Mouse (Mus musculus): Measurements from ENCODE around the gene Ngfr. TPM values are rescaled to one million over a fixed set of nuclear protein-coding genes. Genes with fewer than 3 reads are reported as not detected.

Gene Ngfr
- polyA plus RNA-seq, 1 experiment from 2014 or later, result 13.4 TPM

- Histone ChIP-seq H3K4me2 (ENCODE audit: low read depth, severe bottlenecking) (no peak overlapping the region), H3K36me3 (ENCODE audit: control insufficient read depth, insufficient read depth, low read length) (no peaks in the 10 kb centered on the region), H3K9me3 (ENCODE audit: control insufficient read depth, low read length) (no peaks in the 10 kb centered on the region), H3K9ac (ENCODE audit: low read length) (no peak overlapping the region), H3K27ac (replicated peaks; ENCODE audit: low read depth, low read length) (no peak overlapping the region), H3K4me3 (ENCODE audit: low read depth, low read length) (no peak overlapping the region), H3K4me1 (ENCODE audit: control insufficient read depth, insufficient read depth, low read length) (peaks cover 43% of the 10 kb centered on the region), H3K27me3 (ENCODE audit: control insufficient read depth, insufficient read depth, low read length) (peaks cover 7% of the 10 kb centered on the region; the same call in 1 of the 2 replicates)
- 76% methylated on average over 1 of the region's 1 CpGs for WGBS
- peak; percentile 19 for DNase-seq (ENCODE audit: low spot score)
- no peak for ATAC-seq (ENCODE audit: insufficient number of reproducible peaks, low FRiP score, low TSS enrichment, low read depth)
Observed at GRCm38 (mm10) chr11:95592691-95593090, 5.2 kb upstream of the Ngfr start.

GRCm38 (mm10) chr11:95589195-95589594 lies 1.7 kb upstream of the Ngfr start:
- H3K4me1 ChIP-seq (ENCODE audit: control insufficient read depth, insufficient read depth, low read length), result peaks cover 38% of the 10 kb centered on the region
- H3K9me3 ChIP-seq (ENCODE audit: control insufficient read depth, low read length), result no peaks in the 10 kb centered on the region
- peak; percentile 23 for DNase-seq (ENCODE audit: low spot score)

GRCm38 (mm10) chr11:95586751-95587422 lies 648 bp downstream of the Ngfr start:
- H3K27ac ChIP-seq (replicated peaks; ENCODE audit: low read depth, low read length), result no peak overlapping the region
- peaks cover 58% of the 10 kb centered on the region for H3K4me1 ChIP-seq (ENCODE audit: control insufficient read depth, insufficient read depth, low read length)
- no peak for ATAC-seq (ENCODE audit: insufficient number of reproducible peaks, low FRiP score, low TSS enrichment, low read depth)

More at GRCm38 (mm10) chr11:95589195-95589594, 1.7 kb upstream of the Ngfr start:
- peaks cover 19% of the 10 kb centered on the region for H3K27me3 ChIP-seq (ENCODE audit: control insufficient read depth, insufficient read depth, low read length)
- no peak overlapping the region for H3K4me2 ChIP-seq (ENCODE audit: low read depth, severe bottlenecking)
- no peaks in the 10 kb centered on the region for H3K36me3 ChIP-seq (ENCODE audit: control insufficient read depth, insufficient read depth, low read length)
- no peak overlapping the region for H3K9ac ChIP-seq (ENCODE audit: low read length)
- H3K27ac ChIP-seq (replicated peaks; ENCODE audit: low read depth, low read length), result no peak overlapping the region
- ATAC-seq (ENCODE audit: insufficient number of reproducible peaks, low FRiP score, low TSS enrichment, low read depth), result no peak
- H3K4me3 ChIP-seq (ENCODE audit: low read depth, low read length), result no peak overlapping the region
- 20% methylated on average over 5 of the region's 5 CpGs for WGBS

GRCm38 (mm10) chr11:95586184-95586583 lies 1.4 kb downstream of the Ngfr start:
- Histone ChIP-seq H3K9me3 (ENCODE audit: control insufficient read depth, low read length) (no peaks in the 10 kb centered on the region), H3K9ac (ENCODE audit: low read length) (peak overlapping the region; percentile 46; the same call in 1 of the 2 replicates), H3K27ac (replicated peaks; ENCODE audit: low read depth, low read length) (no peak overlapping the region), H3K4me1 (ENCODE audit: control insufficient read depth, insufficient read depth, low read length) (peaks cover 65% of the 10 kb centered on the region), H3K4me3 (ENCODE audit: low read depth, low read length) (peak overlapping the region; percentile 39), H3K27me3 (ENCODE audit: control insufficient read depth, insufficient read depth, low read length) (peaks cover 19% of the 10 kb centered on the region), H3K4me2 (ENCODE audit: low read depth, severe bottlenecking) (peak overlapping the region; percentile 61), H3K36me3 (ENCODE audit: control insufficient read depth, insufficient read depth, low read length) (no peaks in the 10 kb centered on the region)
- ATAC-seq (ENCODE audit: insufficient number of reproducible peaks, low FRiP score, low TSS enrichment, low read depth) (peak; percentile 18; the same call in 1 of the 2 replicates), DNase-seq (ENCODE audit: low spot score) (peak; percentile 98)
- under 1% methylated on average over 25 of the region's 25 CpGs for WGBS

More at GRCm38 (mm10) chr11:95586751-95587422, 648 bp downstream of the Ngfr start:
- Histone ChIP-seq H3K36me3 (ENCODE audit: control insufficient read depth, insufficient read depth, low read length) (no peaks in the 10 kb centered on the region), H3K9me3 (ENCODE audit: control insufficient read depth, low read length) (no peaks in the 10 kb centered on the region), H3K9ac (ENCODE audit: low read length) (peak overlapping the region; percentile 46), H3K4me2 (ENCODE audit: low read depth, severe bottlenecking) (peak overlapping the region; percentile 61), H3K27me3 (ENCODE audit: control insufficient read depth, insufficient read depth, low read length) (peaks cover 19% of the 10 kb centered on the region), H3K4me3 (ENCODE audit: low read depth, low read length) (peak overlapping the region; percentile 39)
- 0% methylated on average over 27 of the region's 27 CpGs for WGBS
- no peak for DNase-seq (ENCODE audit: low spot score)

GRCm38 (mm10) chr11:95585684-95586083 lies 1.9 kb downstream of the Ngfr start:
- peaks cover 19% of the 10 kb centered on the region for H3K27me3 ChIP-seq (ENCODE audit: control insufficient read depth, insufficient read depth, low read length)
- H3K9me3 ChIP-seq (ENCODE audit: control insufficient read depth, low read length), result no peaks in the 10 kb centered on the region
- ATAC-seq (ENCODE audit: insufficient number of reproducible peaks, low FRiP score, low TSS enrichment, low read depth) (no peak), DNase-seq (ENCODE audit: low spot score) (no peak)
- H3K9ac ChIP-seq (ENCODE audit: low read length), result no peak overlapping the region
- 2% methylated on average over 15 of the region's 15 CpGs for WGBS
- no peak overlapping the region for H3K27ac ChIP-seq (replicated peaks; ENCODE audit: low read depth, low read length)
- peak overlapping the region; percentile 39 for H3K4me3 ChIP-seq (ENCODE audit: low read depth, low read length)
- peaks cover 70% of the 10 kb centered on the region for H3K4me1 ChIP-seq (ENCODE audit: control insufficient read depth, insufficient read depth, low read length)
- H3K4me2 ChIP-seq (ENCODE audit: low read depth, severe bottlenecking), result peak overlapping the region; percentile 61
- no peaks in the 10 kb centered on the region for H3K36me3 ChIP-seq (ENCODE audit: control insufficient read depth, insufficient read depth, low read length)

GRCm38 (mm10) chr11:95585281-95585680 lies 2.3 kb downstream of the Ngfr start:
- WGBS, result under 1% methylated on average over 24 of the region's 24 CpGs
- peaks cover 19% of the 10 kb centered on the region for H3K27me3 ChIP-seq (ENCODE audit: control insufficient read depth, insufficient read depth, low read length)
- H3K9ac ChIP-seq (ENCODE audit: low read length), result no peak overlapping the region
- H3K9me3 ChIP-seq (ENCODE audit: control insufficient read depth, low read length), result no peaks in the 10 kb centered on the region
- no peak overlapping the region for H3K27ac ChIP-seq (replicated peaks; ENCODE audit: low read depth, low read length)
- H3K4me2 ChIP-seq (ENCODE audit: low read depth, severe bottlenecking), result peak overlapping the region; percentile 61
- ATAC-seq (ENCODE audit: insufficient number of reproducible peaks, low FRiP score, low TSS enrichment, low read depth) (0 out of 2 replicates have a peak, but pooled peaks have one; percentile 5), DNase-seq (ENCODE audit: low spot score) (peak; percentile 85)
- peak overlapping the region; percentile 39 for H3K4me3 ChIP-seq (ENCODE audit: low read depth, low read length)
- peaks cover 74% of the 10 kb centered on the region for H3K4me1 ChIP-seq (ENCODE audit: control insufficient read depth, insufficient read depth, low read length)
- no peaks in the 10 kb centered on the region for H3K36me3 ChIP-seq (ENCODE audit: control insufficient read depth, insufficient read depth, low read length)

- ATAC-seq (ENCODE audit: insufficient number of reproducible peaks, low FRiP score, low TSS enrichment, low read depth), result no peak
- WGBS, result 2% methylated on average over 9 of the region's 9 CpGs
- no peaks in the 10 kb centered on the region for H3K36me3 ChIP-seq (ENCODE audit: control insufficient read depth, insufficient read depth, low read length)
- H3K27ac ChIP-seq (replicated peaks; ENCODE audit: low read depth, low read length), result no peak overlapping the region
- no peak overlapping the region for H3K9ac ChIP-seq (ENCODE audit: low read length)
- no peaks in the 10 kb centered on the region for H3K9me3 ChIP-seq (ENCODE audit: control insufficient read depth, low read length)
- peak overlapping the region; percentile 61 for H3K4me2 ChIP-seq (ENCODE audit: low read depth, severe bottlenecking)
- H3K27me3 ChIP-seq (ENCODE audit: control insufficient read depth, insufficient read depth, low read length), result peaks cover 19% of the 10 kb centered on the region
- DNase-seq (ENCODE audit: low spot score), result no peak
- H3K4me3 ChIP-seq (ENCODE audit: low read depth, low read length), result peak overlapping the region; percentile 39; the same call in 1 of the 2 replicates
- peaks cover 80% of the 10 kb centered on the region for H3K4me1 ChIP-seq (ENCODE audit: control insufficient read depth, insufficient read depth, low read length)
Observed at GRCm38 (mm10) chr11:95584651-95585050, 2.9 kb downstream of the Ngfr start.

GRCm38 (mm10) chr11:95583396-95583795 lies 4.1 kb downstream of the Ngfr start:
- no peak overlapping the region for H3K27ac ChIP-seq (replicated peaks; ENCODE audit: low read depth, low read length)

More at GRCm38 (mm10) chr11:95583396-95583795, 4.1 kb downstream of the Ngfr start:
- Histone ChIP-seq H3K4me3 (ENCODE audit: low read depth, low read length) (no peak overlapping the region), H3K4me1 (ENCODE audit: control insufficient read depth, insufficient read depth, low read length) (peaks cover 82% of the 10 kb centered on the region), H3K4me2 (ENCODE audit: low read depth, severe bottlenecking) (no peak overlapping the region), H3K27me3 (ENCODE audit: control insufficient read depth, insufficient read depth, low read length) (peaks cover 22% of the 10 kb centered on the region), H3K9ac (ENCODE audit: low read length) (no peak overlapping the region), H3K9me3 (ENCODE audit: control insufficient read depth, low read length) (no peaks in the 10 kb centered on the region), H3K36me3 (ENCODE audit: control insufficient read depth, insufficient read depth, low read length) (no peaks in the 10 kb centered on the region)
- DNase-seq (ENCODE audit: low spot score) (no peak), ATAC-seq (ENCODE audit: insufficient number of reproducible peaks, low FRiP score, low TSS enrichment, low read depth) (no peak)
- WGBS, result 35% methylated on average over 6 of the region's 6 CpGs
